Mouse (Mus musculus) limb, embryonic 10.5 days (tissue): Measurements from ENCODE around the gene Sgms2. TPM values are rescaled to one million over a fixed set of nuclear protein-coding genes. Genes with fewer than 3 reads are reported as not detected.

Experiments used
- DNase-seq: peaks from one replicate; pipeline ENCODE4 v3.0.0-alpha.2; 2017; ENCODE audit warnings: low spot score
- H3K27ac ChIP-seq: fragments of 300-500 bp; sonication (generic); 2 replicates; pipeline ENCODE4 v1.5.1; 2016; ENCODE audit warnings: mild to moderate bottlenecking
- H3K27me3 ChIP-seq: fragments of 300-500 bp; sonication (generic); 2 replicates; pipeline ENCODE4 v1.6.1; 2016; ENCODE audit warnings: low read depth, mild to moderate bottlenecking; ENCODE audit not compliant: poor library complexity, severe bottlenecking
- H3K36me3 ChIP-seq: fragments of 300-500 bp; sonication (generic); 2 replicates; pipeline ENCODE4 v1.6.1; 2016; ENCODE audit warnings: mild to moderate bottlenecking, moderate library complexity
- H3K4me1 ChIP-seq: fragments of 300-500 bp; sonication (generic); 2 replicates; pipeline ENCODE4 v1.6.1; 2016
- H3K4me3 ChIP-seq: fragments of 300-500 bp; sonication (generic); 2 replicates; pipeline ENCODE4 v1.5.1; 2016; ENCODE audit warnings: mild to moderate bottlenecking, moderate library complexity
- H3K9me3 ChIP-seq: fragments of 300-500 bp; sonication (generic); replicated peaks from 2 replicates; pipeline ENCODE4 v1.6.1; 2016; ENCODE audit warnings: mild to moderate bottlenecking
- WGBS: fragments of 180-500 bp; shearing (Covaris S2); methylation state at CpG from one replicate; pipeline ENCODE4 v1.1.7; 2016; 5-methylcytosine and 5-hydroxymethylcytosine counted together
- polyA plus RNA-seq: library from polyadenylated mRNA; unstranded; fragments of >200 nt; fragmentation: Nextera tagmentation; extraction: Ambion mirVana; gene quantifications from 2 replicates; pipeline ENCODE4 v1.2.1, GENCODE M21; 2016

The Sgms2 gene
- polyA plus RNA-seq, 1 experiment from 2014 or later, result 1.3 TPM

DNA sequence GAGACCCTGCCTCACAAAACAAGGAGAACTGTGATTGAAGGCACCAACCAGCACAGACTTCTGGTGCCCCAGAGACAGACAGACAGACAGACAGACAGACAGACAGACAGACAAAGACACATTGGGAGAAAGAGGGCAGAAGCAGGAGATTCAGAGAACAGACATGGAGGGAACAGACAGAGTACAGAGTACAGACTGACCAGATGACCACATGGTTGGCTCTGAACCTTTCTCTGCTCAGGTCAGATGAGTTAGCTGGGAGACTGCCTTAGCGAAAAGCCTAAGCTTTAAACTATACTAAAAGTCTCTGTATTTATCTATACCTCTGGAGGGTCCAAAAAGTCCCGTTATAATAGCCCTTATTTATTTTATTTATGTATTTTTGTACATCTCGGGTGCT is 11.8 kb downstream of the Sgms2 start:
- Histone ChIP-seq H3K27me3 (no peaks in the 10 kb centered on the region), H3K4me1 (peaks cover 3% of the 10 kb centered on the region), H3K4me3 (no peak overlapping the region), H3K27ac (no peak overlapping the region), H3K36me3 (no peaks in the 10 kb centered on the region), H3K9me3 (no peaks in the 10 kb centered on the region)
- WGBS, result 90% methylated on average over 3 of the region's 3 CpGs
- DNase-seq, result no peak

- WGBS, result 95% methylated on average over 10 of the region's 10 CpGs
- no peak overlapping the region for H3K27ac ChIP-seq
- peaks cover 20% of the 10 kb centered on the region for H3K4me1 ChIP-seq
- H3K4me3 ChIP-seq, result no peak overlapping the region
- H3K27me3 ChIP-seq, result no peaks in the 10 kb centered on the region
- H3K36me3 ChIP-seq, result no peaks in the 10 kb centered on the region
- DNase-seq, result no peak
- H3K9me3 ChIP-seq, result no peaks in the 10 kb centered on the region
These were observed 15.2 kb downstream of the Sgms2 start for GRCm38 (mm10) chr3:131476002-131476401.

- no peak for DNase-seq
- Histone ChIP-seq H3K27me3 (no peaks in the 10 kb centered on the region), H3K9me3 (no peaks in the 10 kb centered on the region), H3K4me3 (no peak overlapping the region), H3K27ac (no peak overlapping the region), H3K36me3 (no peaks in the 10 kb centered on the region), H3K4me1 (peaks cover 30% of the 10 kb centered on the region)
- 63% methylated on average over 13 of the region's 13 CpGs for WGBS
These were observed 16.7 kb downstream of the Sgms2 start for GRCm38 (mm10) chr3:131474526-131474925.

DNA sequence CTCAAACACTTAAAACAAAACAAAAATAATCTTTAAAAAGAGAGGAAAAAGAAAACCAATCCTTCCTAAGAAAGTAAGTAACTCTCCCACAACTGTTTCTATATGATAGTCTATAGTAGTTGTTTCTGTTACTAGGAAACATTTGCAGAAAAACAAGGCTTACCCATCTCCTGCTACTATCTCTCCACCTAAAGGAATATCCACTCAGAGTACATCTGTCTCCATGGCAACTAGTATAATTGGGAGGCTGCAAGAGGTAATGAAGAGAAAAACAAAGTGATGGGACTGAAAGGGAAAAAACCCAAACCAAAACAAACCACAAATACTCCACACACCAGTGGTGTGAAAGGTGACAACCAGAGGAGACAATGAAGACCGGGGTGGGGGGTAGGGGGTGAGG is 17.7 kb downstream of the Sgms2 start:
- no peak for DNase-seq
- no peaks in the 10 kb centered on the region for H3K36me3 ChIP-seq
- WGBS, result 33% methylated on average over 1 of the region's 1 CpGs
- no peak overlapping the region for H3K27ac ChIP-seq
- H3K4me1 ChIP-seq, result peaks cover 30% of the 10 kb centered on the region
- no peaks in the 10 kb centered on the region for H3K27me3 ChIP-seq
- no peaks in the 10 kb centered on the region for H3K9me3 ChIP-seq
- H3K4me3 ChIP-seq, result no peak overlapping the region

GRCm38 (mm10) chr3:131471836-131472235 is 19.4 kb downstream of the Sgms2 start:
- no peak overlapping the region for H3K4me3 ChIP-seq
- H3K27ac ChIP-seq, result no peak overlapping the region
- H3K4me1 ChIP-seq, result peaks cover 30% of the 10 kb centered on the region
- peak; percentile 40 for DNase-seq
- H3K27me3 ChIP-seq, result no peaks in the 10 kb centered on the region
- WGBS, result 58% methylated on average over 6 of the region's 6 CpGs
- H3K36me3 ChIP-seq, result no peaks in the 10 kb centered on the region
- no peaks in the 10 kb centered on the region for H3K9me3 ChIP-seq

DNA sequence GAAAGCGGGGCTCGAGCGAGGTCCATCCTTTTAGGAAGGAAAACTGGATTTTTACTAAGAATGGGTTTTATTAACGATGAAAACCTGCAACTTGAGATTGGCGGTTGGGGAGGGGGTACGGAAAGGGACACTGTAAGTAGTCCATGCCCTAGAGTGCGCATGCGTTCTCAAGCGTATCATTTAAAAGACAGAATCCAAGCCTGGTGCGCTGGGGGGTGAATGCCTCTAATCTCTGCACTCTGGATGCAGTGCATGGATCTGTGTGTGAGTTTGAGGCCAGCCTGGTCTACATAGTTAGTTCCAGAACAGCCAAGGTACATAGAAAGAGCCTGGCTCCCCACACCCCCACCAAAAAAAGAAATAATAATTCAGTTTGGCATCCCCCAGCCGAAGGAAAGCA is 19.8 kb downstream of the Sgms2 start:
- Histone ChIP-seq H3K4me3 (no peak overlapping the region), H3K27me3 (no peaks in the 10 kb centered on the region), H3K9me3 (no peaks in the 10 kb centered on the region), H3K27ac (no peak overlapping the region), H3K4me1 (peaks cover 30% of the 10 kb centered on the region), H3K36me3 (no peaks in the 10 kb centered on the region)
- 78% methylated on average over 11 of the region's 11 CpGs for WGBS
- no peak for DNase-seq

- H3K4me3 ChIP-seq, result no peak overlapping the region
- WGBS, result 55% methylated on average over 9 of the region's 9 CpGs
These were observed 20.4 kb downstream of the Sgms2 start for GRCm38 (mm10) chr3:131470837-131471236.

GRCm38 (mm10) chr3:131469636-131470035 is 21.6 kb downstream of the Sgms2 start:
- no peak overlapping the region for H3K4me3 ChIP-seq
- DNase-seq, result no peak
- no peaks in the 10 kb centered on the region for H3K36me3 ChIP-seq
- H3K4me1 ChIP-seq, result peaks cover 30% of the 10 kb centered on the region
- 31% methylated on average over 3 of the region's 3 CpGs for whole genome bisulfite sequencing
- H3K27me3 ChIP-seq, result no peaks in the 10 kb centered on the region
- no peak overlapping the region for H3K27ac ChIP-seq
- H3K9me3 ChIP-seq, result no peaks in the 10 kb centered on the region

More at GRCm38 (mm10) chr3:131470837-131471236, 20.4 kb downstream of the Sgms2 start:
- no peaks in the 10 kb centered on the region for H3K27me3 ChIP-seq
- H3K9me3 ChIP-seq, result no peaks in the 10 kb centered on the region
- H3K36me3 ChIP-seq, result no peaks in the 10 kb centered on the region
- peaks cover 30% of the 10 kb centered on the region for H3K4me1 ChIP-seq
- H3K27ac ChIP-seq, result no peak overlapping the region
- peak; percentile 56 for DNase-seq

DNA sequence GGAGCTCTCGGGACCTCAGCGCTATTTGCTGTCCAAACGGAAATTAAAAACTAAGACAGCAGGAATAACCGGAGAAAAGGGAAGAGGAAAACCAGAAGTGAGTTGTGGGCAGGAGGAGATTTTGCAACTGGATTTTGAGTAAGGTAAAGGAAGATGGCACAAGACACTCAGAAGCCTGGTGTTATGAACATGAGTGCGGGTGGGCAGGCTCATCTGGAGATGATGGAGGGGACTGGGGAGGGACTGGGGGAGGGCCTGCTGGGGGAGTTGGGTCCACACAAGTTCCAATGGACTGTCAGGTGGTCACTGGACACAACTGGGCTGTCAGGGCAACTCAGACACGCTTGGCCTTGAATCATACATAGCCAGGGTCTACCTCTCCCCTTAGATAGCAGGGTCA is 24.8 kb downstream of the Sgms2 start:
- DNase-seq, result no peak
- H3K27me3 ChIP-seq, result no peaks in the 10 kb centered on the region
- peaks cover 14% of the 10 kb centered on the region for H3K4me1 ChIP-seq
- no peak overlapping the region for H3K27ac ChIP-seq
- 89% methylated on average over 6 of the region's 6 CpGs for WGBS
- H3K4me3 ChIP-seq, result no peak overlapping the region
- H3K9me3 ChIP-seq, result no peaks in the 10 kb centered on the region
- H3K36me3 ChIP-seq, result no peaks in the 10 kb centered on the region

GRCm38 (mm10) chr3:131465536-131466260 is 25.5 kb downstream of the Sgms2 start:
- 81% methylated on average over 3 of the region's 3 CpGs for WGBS
- Histone ChIP-seq H3K27me3 (no peaks in the 10 kb centered on the region), H3K27ac (no peak overlapping the region), H3K9me3 (no peaks in the 10 kb centered on the region), H3K4me1 (peaks cover 8% of the 10 kb centered on the region), H3K4me3 (no peak overlapping the region), H3K36me3 (no peaks in the 10 kb centered on the region)
- DNase-seq, result no peak

- DNase-seq, result no peak
- H3K4me1 ChIP-seq, result peaks cover 3% of the 10 kb centered on the region; the same call in 1 of the 2 replicates
- H3K27ac ChIP-seq, result no peak overlapping the region
- no peak overlapping the region for H3K4me3 ChIP-seq
- WGBS, result 88% methylated on average over 7 of the region's 7 CpGs
- H3K9me3 ChIP-seq, result no peaks in the 10 kb centered on the region
- H3K36me3 ChIP-seq, result no peaks in the 10 kb centered on the region
- no peaks in the 10 kb centered on the region for H3K27me3 ChIP-seq
These were observed 118.2 kb downstream of the Sgms2 start for GRCm38 (mm10) chr3:131372996-131373395.

DNA sequence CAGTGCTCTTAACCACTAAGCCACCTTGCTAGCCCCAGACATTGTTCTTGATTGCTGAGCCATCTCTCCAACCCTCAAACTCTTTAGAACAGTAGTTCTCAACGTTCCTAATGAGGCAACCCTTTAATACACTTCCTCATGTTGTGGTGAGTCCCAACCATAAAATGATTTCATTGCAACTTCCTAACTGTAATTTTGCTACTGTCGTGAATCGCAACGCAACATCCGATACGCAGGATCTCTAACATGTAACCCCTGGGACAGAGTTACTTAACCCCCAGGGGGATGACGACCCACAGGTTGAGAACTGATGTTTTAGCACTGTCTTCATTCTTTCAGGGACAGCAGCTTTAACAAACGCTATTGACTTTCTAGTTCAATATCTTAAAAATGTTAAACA is 122.5 kb downstream of the Sgms2 start:
- Histone ChIP-seq H3K4me3 (no peak overlapping the region), H3K9me3 (no peaks in the 10 kb centered on the region), H3K4me1 (peaks cover 11% of the 10 kb centered on the region), H3K27ac (no peak overlapping the region), H3K36me3 (no peaks in the 10 kb centered on the region), H3K27me3 (no peaks in the 10 kb centered on the region)
- DNase-seq, result no peak
- 93% methylated on average over 8 of the region's 8 CpGs for WGBS

DNA sequence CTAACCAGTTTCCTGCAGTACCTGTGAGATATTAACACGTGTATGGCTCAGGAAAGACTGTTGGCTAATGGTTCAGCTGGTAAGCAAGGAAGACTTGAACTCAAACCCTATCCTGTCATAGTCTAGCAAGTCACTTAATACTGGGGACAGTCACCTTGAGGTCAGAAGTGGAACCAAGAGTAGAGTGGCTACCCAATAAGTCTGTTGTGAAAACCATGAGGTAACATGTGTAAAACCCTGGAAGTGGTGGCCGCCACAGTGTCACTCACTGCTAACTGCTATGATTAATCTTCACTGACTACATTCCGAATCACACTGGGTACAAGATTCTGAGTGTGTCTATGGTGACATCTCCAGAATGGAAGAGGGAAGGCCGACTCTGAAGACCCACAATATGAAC is 123.8 kb downstream of the Sgms2 start:
- H3K36me3 ChIP-seq, result no peaks in the 10 kb centered on the region
- H3K9me3 ChIP-seq, result no peaks in the 10 kb centered on the region
- 91% methylated on average over 4 of the region's 4 CpGs for WGBS
- no peak overlapping the region for H3K27ac ChIP-seq
- DNase-seq, result no peak
- no peak overlapping the region for H3K4me3 ChIP-seq
- peaks cover 11% of the 10 kb centered on the region for H3K4me1 ChIP-seq
- H3K27me3 ChIP-seq, result no peaks in the 10 kb centered on the region
